Mouse (Mus musculus) skeletal muscle tissue, adult 2 months (tissue): ENCODE results near the gene Rps28.

ENCODE experiments used
- DNase-seq: peaks from one replicate; pipeline ENCODE4 v3.0.0-alpha.2; 2012; ENCODE audit warnings: low read depth, low spot score

Rps28 gene

DNA sequence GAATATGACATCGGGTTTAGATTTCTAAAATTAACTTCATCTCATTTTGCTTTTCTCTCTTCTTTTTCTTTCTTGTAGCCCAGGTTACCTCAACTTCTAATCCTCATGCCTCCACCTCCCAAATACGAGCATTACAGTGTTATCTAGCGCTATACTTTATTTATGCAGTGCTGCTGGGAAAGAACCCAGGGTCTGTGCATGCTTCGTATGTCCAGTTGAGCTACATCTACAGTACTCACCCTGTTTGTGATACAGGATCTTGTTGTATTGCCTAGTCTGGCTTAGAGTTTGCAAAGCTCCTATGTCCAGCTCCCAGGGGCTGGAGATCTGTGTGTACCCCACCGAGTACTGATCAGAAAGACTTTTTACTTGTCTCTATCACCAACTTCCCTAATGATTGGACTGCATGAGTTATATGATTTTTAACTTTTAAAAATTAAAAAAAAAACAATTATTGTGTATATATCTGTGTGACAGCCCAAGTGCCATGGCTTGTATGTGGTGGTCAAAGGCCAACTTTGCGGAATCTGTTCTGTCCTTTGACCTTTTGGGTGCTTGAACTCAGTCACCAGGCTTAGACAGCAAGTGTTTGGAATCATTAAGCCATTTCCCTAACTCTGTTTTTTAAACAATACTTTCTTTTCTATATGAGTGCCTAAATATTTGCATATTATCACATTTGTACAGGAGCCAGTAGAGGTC is 50.3 kb downstream of the Rps28 start:
- no peak for DNase-seq

DNA sequence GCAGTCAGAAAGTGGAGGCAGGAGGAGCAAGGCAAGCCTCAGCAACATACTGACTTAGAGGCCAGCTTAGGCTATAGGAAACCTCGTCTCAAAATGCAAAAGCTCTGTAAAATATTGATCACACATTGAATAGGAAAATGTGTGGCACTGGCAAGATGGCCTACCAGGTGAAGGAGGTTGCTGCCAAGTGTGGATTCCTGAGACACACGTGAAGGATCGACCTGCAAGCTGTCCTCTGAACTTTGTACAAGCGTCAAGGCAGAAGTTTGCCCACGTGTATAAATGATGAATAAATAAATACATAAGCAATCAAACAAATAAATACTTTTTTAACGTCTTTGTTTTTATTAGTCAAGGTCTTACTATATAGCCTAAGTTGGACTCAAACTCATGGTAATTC is 50.9 kb downstream of the Rps28 start:
- DNase-seq, result no peak

DNA sequence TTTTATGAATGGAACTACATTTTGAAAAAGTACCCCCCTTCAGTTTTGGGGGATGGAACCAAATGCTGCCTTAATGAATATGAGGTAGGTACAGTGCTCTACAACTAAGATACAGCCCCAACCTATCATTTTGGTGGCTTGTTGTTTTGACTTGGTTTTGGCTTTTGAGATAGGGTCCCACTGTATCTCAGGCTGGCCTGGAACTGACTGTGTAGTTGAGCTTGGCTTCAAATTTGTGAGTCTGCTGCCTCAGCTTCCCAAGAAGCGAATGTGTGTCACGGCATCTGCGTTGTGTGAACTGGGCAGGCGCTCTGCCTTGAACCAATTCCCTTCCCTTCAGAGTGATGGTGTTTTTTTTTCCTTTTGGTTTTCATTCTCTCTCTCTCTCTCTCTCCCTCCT is 52.7 kb downstream of the Rps28 start:
- no peak for DNase-seq
